ENCODE assay signal across 27 mouse cellular contexts in the genomic region with DNA sequence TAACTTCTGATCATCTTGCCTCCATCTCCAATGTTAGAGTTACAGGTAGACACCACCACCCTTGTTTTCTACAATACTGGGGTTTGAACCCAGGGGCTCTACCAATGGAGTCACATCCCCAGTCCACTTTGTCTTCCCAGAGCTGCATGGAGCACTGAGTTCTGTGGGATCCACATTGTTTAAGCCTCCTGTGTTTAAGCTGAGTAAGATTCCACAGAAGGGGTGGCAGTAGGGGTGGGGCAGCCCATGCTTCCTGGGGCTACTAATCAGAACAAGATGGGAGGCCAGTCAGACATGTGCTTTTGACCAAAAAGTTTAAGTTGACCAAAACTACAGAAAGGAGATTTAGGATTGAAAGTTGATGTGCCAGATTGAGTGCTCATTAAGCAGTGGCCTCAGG.
"Had no signal": no experiment of that assay in that cellular context is flagged by ENCODE, and none has a peak within 500 bp of the region (broad histone marks: within the 10 kb centered on the region; RNA-seq: fewer than 3 reads in every experiment).

No protein-coding gene starts in this region.

- H3K36me3 ChIP-seq: embryonic facial prominence, embryonic 12.5 days; embryonic facial prominence, embryonic 13.5 days; embryonic facial prominence, embryonic 15.5 days; forebrain, embryonic 10.5 days; forebrain, embryonic 12.5 days; forebrain, embryonic 15.5 days; heart, embryonic 10.5 days had no signal

- H3K27ac ChIP-seq: embryonic facial prominence, embryonic 12.5 days; embryonic facial prominence, embryonic 13.5 days; embryonic facial prominence, embryonic 15.5 days; forebrain, embryonic 10.5 days; forebrain, embryonic 12.5 days; forebrain, embryonic 13.5 days; forebrain, embryonic 15.5 days; gastrocnemius, adult 2 months; heart, adult 2 months; heart, embryonic 10.5 days had no signal

- H3K4me2 ChIP-seq: embryonic facial prominence, embryonic 12.5 days; embryonic facial prominence, embryonic 13.5 days; embryonic facial prominence, embryonic 15.5 days; forebrain, embryonic 12.5 days; forebrain, embryonic 13.5 days; forebrain, embryonic 15.5 days; heart, embryonic 11.5 days had no signal

- H3K4me1 ChIP-seq: embryonic facial prominence, embryonic 12.5 days; embryonic facial prominence, embryonic 13.5 days; embryonic facial prominence, embryonic 15.5 days; forebrain, embryonic 10.5 days; forebrain, embryonic 12.5 days; forebrain, embryonic 13.5 days; forebrain, embryonic 15.5 days; heart, embryonic 10.5 days had no signal

- DNase-seq: cerebellum, adult 9-10 months; cerebellum, adult 9-11 months; cerebellum, postnatal 10 days; cerebellum, postnatal 14 days; cerebellum, postnatal 25 days; cerebellum, postnatal 36 days; embryo, embryonic 11 days; forebrain, postnatal 0 days; gastrocnemius, adult 2 months; gastrocnemius, postnatal 10 days; gastrocnemius, postnatal 14 days; gastrocnemius, postnatal 25 days; gastrocnemius, postnatal 36 days; heart, adult 18-20 months; heart, adult 2 months had no signal

- H3K9ac ChIP-seq: embryonic facial prominence, embryonic 12.5 days; embryonic facial prominence, embryonic 13.5 days; embryonic facial prominence, embryonic 15.5 days; forebrain, embryonic 12.5 days; forebrain, embryonic 13.5 days; forebrain, embryonic 15.5 days; forebrain, postnatal 0 days had no signal

- H3K27me3 ChIP-seq: embryonic facial prominence, embryonic 12.5 days; embryonic facial prominence, embryonic 13.5 days; embryonic facial prominence, embryonic 15.5 days; forebrain, embryonic 12.5 days; forebrain, embryonic 13.5 days; forebrain, embryonic 15.5 days had no signal

- H3K4me3 ChIP-seq: embryonic facial prominence, embryonic 12.5 days; embryonic facial prominence, embryonic 13.5 days; embryonic facial prominence, embryonic 15.5 days; erythroblast, embryonic 14.5 days; forebrain, embryonic 10.5 days; forebrain, embryonic 12.5 days; forebrain, embryonic 13.5 days; forebrain, embryonic 15.5 days; gastrocnemius, adult 2 months; heart, adult 2 months; heart, embryonic 10.5 days had no signal

- ATAC-seq: forebrain, embryonic 13.5 days; forebrain, embryonic 14.5 days; forebrain, embryonic 15.5 days; forebrain, embryonic 16.5 days; forebrain, postnatal 0 days had no signal

- H3K9me3 ChIP-seq: embryonic facial prominence, embryonic 12.5 days; embryonic facial prominence, embryonic 13.5 days; embryonic facial prominence, embryonic 15.5 days; forebrain, embryonic 10.5 days; forebrain, embryonic 12.5 days; forebrain, embryonic 13.5 days; forebrain, embryonic 15.5 days; heart, embryonic 10.5 days had no signal
